Mouse (Mus musculus): ENCODE results near the gene Prr15l. TPM values are rescaled to one million over a fixed set of nuclear protein-coding genes. Genes with fewer than 3 reads are reported as not detected.
A peak's percentile ranks its signal among the peaks of the same experiment; 100 is the strongest.

Prr15l gene
- polyA plus RNA-seq, 1 experiment from 2014 or later, result 1.5 TPM

GRCm38 (mm10) chr11:96973426-96973964 lies 45.6 kb downstream of the Prr15l start:
- no peak overlapping the region for H3K4me3 ChIP-seq
- no peak overlapping the region for H3K4me2 ChIP-seq (replicated peaks)
- H3K9me3 ChIP-seq (replicated peaks), result no peaks in the 10 kb centered on the region
- WGBS, result 88% methylated on average over 5 of the region's 5 CpGs
- no peak for ATAC-seq (ENCODE audit: low FRiP score)
- H3K9ac ChIP-seq, result 0 out of 2 replicates have a peak overlapping the region, but pooled peaks have one; percentile 9
- peaks cover 44% of the 10 kb centered on the region for H3K4me1 ChIP-seq
- no peaks in the 10 kb centered on the region; the same call in 1 of the 2 replicates for H3K36me3 ChIP-seq
- no peak overlapping the region; the same call in 1 of the 2 replicates for H3K27ac ChIP-seq
- H3K27me3 ChIP-seq, result no peaks in the 10 kb centered on the region

- Histone ChIP-seq H3K4me1 (peaks cover 39% of the 10 kb centered on the region), H3K36me3 (no peaks in the 10 kb centered on the region; the same call in 1 of the 2 replicates), H3K4me3 (no peak overlapping the region), H3K9me3 (replicated peaks) (no peaks in the 10 kb centered on the region), H3K27ac (no peak overlapping the region), H3K9ac (no peak overlapping the region), H3K4me2 (replicated peaks) (no peak overlapping the region), H3K27me3 (no peaks in the 10 kb centered on the region; the same call in 1 of the 2 replicates)
- 88% methylated on average over 5 of the region's 5 CpGs for WGBS
- ATAC-seq (ENCODE audit: low FRiP score), result no peak
Observed at GRCm38 (mm10) chr11:96974813-96975212, 46.9 kb downstream of the Prr15l start.

- 79% methylated on average over 10 of the region's 10 CpGs for WGBS
- H3K4me2 ChIP-seq (replicated peaks), result peak overlapping the region; percentile 81
Observed at GRCm38 (mm10) chr11:96975511-96976378, 47.8 kb downstream of the Prr15l start.

DNA sequence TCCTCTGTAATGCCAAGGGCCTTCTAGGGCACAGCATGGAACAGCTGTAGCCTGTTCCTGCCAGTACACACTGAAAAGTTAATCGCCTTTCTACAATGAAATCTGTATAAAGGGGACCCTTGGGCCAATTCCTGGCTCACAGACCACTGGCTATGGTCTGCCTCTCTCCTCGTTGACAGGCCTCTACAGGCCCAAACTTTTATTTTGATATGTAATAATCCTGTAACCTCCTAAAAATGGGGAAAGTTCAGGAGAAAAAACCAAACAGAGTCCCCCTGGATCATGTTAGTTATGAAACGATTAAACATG lies 48.4 kb downstream of the Prr15l start:
- peaks cover 36% of the 10 kb centered on the region for H3K4me1 ChIP-seq

More at GRCm38 (mm10) chr11:96975511-96976378, 47.8 kb downstream of the Prr15l start:
- H3K27me3 ChIP-seq, result no peaks in the 10 kb centered on the region; the same call in 1 of the 2 replicates
- H3K9ac ChIP-seq, result peak overlapping the region; percentile 90; the same call in 1 of the 2 replicates
- H3K9me3 ChIP-seq (replicated peaks), result no peaks in the 10 kb centered on the region
- H3K27ac ChIP-seq, result no peak overlapping the region
- ATAC-seq (ENCODE audit: low FRiP score), result no peak
- H3K36me3 ChIP-seq, result no peaks in the 10 kb centered on the region; the same call in 1 of the 2 replicates
- peak overlapping the region; percentile 87; the same call in 1 of the 2 replicates for H3K4me3 ChIP-seq
- H3K4me1 ChIP-seq, result peaks cover 36% of the 10 kb centered on the region

DNA sequence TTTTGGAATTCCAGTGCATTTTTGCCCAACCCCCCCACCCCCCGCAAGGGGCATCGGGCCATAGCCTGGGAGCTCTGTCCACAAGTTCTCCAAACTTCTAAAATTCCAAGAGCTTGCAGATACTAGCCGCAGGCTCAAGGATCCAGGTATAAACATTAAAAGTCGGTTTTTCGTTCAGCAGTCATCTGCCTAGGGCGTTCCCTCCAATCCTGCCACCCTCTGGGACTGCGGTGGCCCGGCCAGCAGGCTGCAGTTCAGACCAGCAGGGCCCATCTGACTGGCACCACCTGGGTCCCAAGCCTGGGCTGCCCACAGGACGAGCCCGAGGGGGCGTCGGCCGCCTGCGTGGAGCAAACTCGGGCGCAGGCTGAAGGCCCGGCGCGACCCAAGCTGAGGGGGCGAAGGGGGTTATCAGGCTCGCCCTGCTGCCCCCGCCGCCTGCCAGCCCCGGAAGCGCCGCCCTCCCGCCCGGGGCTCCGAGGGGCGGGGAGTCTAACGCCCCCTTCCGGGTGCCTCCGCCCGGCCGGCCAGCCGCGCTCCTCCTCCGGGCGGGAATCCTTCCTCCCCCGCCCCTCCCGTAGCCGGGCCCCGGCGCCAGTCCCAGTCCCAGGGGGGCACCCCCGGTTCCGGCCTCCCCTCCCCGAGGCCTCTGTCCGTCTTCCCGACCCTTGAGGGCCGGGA lies 49.1 kb downstream of the Prr15l start:
- Histone ChIP-seq H3K4me1 (peaks cover 39% of the 10 kb centered on the region), H3K36me3 (no peaks in the 10 kb centered on the region; the same call in 1 of the 2 replicates), H3K27me3 (no peaks in the 10 kb centered on the region; the same call in 1 of the 2 replicates), H3K27ac (peak overlapping the region; percentile 97), H3K4me3 (peak overlapping the region; percentile 87), H3K9ac (peak overlapping the region; percentile 90), H3K9me3 (replicated peaks) (no peaks in the 10 kb centered on the region), H3K4me2 (replicated peaks) (peak overlapping the region; percentile 81)
- peak; percentile 79 for ATAC-seq (ENCODE audit: low FRiP score)
- WGBS, result 1% methylated on average over 33 of the region's 50 CpGs

More for the DNA sequence above, 48.4 kb downstream of the Prr15l start:
- Histone ChIP-seq H3K9ac (peak overlapping the region; percentile 90), H3K9me3 (replicated peaks) (no peaks in the 10 kb centered on the region), H3K4me2 (replicated peaks) (peak overlapping the region; percentile 81), H3K27me3 (no peaks in the 10 kb centered on the region; the same call in 1 of the 2 replicates), H3K27ac (no peak overlapping the region), H3K4me3 (peak overlapping the region; percentile 87), H3K36me3 (no peaks in the 10 kb centered on the region; the same call in 1 of the 2 replicates)
- no peak for ATAC-seq (ENCODE audit: low FRiP score)
- WGBS, result 54% methylated on average over 3 of the region's 3 CpGs

- Histone ChIP-seq H3K9me3 (replicated peaks) (no peaks in the 10 kb centered on the region), H3K4me3 (peak overlapping the region; percentile 87), H3K27ac (peak overlapping the region; percentile 97), H3K36me3 (no peaks in the 10 kb centered on the region; the same call in 1 of the 2 replicates), H3K4me1 (peaks cover 38% of the 10 kb centered on the region), H3K27me3 (no peaks in the 10 kb centered on the region; the same call in 1 of the 2 replicates), H3K4me2 (replicated peaks) (peak overlapping the region; percentile 81), H3K9ac (peak overlapping the region; percentile 90)
- WGBS, result under 1% methylated on average over 45 of the region's 45 CpGs
- peak; percentile 98 for ATAC-seq (ENCODE audit: low FRiP score)
Observed at GRCm38 (mm10) chr11:96977606-96978400, 49.9 kb downstream of the Prr15l start.

- peak overlapping the region; percentile 69 for H3K9ac ChIP-seq
- H3K4me1 ChIP-seq, result peaks cover 33% of the 10 kb centered on the region
- H3K4me3 ChIP-seq, result peak overlapping the region; percentile 87
- H3K4me2 ChIP-seq (replicated peaks), result peak overlapping the region; percentile 81
- ATAC-seq (ENCODE audit: low FRiP score), result 0 out of 2 replicates have a peak, but pooled peaks have one; percentile 0
- peaks cover 5% of the 10 kb centered on the region for H3K27me3 ChIP-seq
- no peaks in the 10 kb centered on the region; the same call in 1 of the 2 replicates for H3K36me3 ChIP-seq
- H3K27ac ChIP-seq, result peak overlapping the region; percentile 80
- no peaks in the 10 kb centered on the region for H3K9me3 ChIP-seq (replicated peaks)
- 30% methylated on average over 17 of the region's 17 CpGs for WGBS
Observed at GRCm38 (mm10) chr11:96978401-96979246, 50.7 kb downstream of the Prr15l start.

DNA sequence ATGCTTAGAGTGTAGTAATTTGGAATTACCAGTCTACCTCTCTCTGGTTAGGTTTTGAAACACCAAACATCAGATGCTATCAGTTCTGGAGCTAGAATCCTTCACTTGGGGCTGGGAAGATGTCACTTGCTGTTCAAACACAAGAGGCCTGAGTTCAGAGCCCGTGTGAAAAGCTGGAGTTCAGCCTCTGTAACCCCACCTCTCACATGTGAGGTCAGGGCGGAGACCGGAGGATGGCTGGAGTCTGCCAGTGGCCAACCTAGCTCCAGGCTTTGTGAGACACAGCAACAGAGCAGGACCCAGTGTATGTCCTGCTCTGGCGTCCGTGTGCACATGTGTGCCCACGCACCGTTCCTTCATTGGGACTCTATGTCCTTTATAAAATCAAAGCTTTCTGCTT lies 51.4 kb downstream of the Prr15l start:
- Histone ChIP-seq H3K4me3 (no peak overlapping the region), H3K9me3 (replicated peaks) (no peaks in the 10 kb centered on the region), H3K27me3 (peaks cover 12% of the 10 kb centered on the region), H3K4me1 (peaks cover 26% of the 10 kb centered on the region), H3K36me3 (no peaks in the 10 kb centered on the region), H3K9ac (no peak overlapping the region), H3K27ac (no peak overlapping the region), H3K4me2 (replicated peaks) (no peak overlapping the region)
- WGBS, result 81% methylated on average over 7 of the region's 7 CpGs
- ATAC-seq (ENCODE audit: low FRiP score), result no peak

DNA sequence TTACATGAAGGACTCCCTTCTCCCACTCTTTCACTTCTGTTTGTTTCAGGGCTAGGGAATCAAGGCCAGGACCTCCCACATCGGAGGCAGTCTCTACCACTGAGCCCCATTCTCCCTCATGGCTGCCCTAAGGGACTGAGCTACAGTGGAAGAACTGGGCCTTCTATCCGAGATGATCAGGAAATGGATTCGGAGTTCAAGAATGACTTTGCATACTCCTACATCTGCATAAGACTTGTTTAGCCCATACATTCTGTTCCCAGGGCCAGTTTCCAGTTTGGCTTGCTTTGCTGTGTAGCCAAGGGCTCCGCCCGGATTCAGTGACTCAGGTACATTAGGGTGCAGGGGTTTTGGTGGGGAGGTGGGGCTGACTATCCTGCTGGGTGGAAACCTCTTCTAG lies 52.1 kb downstream of the Prr15l start:
- Histone ChIP-seq H3K4me1 (peaks cover 26% of the 10 kb centered on the region), H3K9ac (no peak overlapping the region), H3K4me3 (no peak overlapping the region), H3K4me2 (replicated peaks) (no peak overlapping the region), H3K27ac (no peak overlapping the region; the same call in 1 of the 2 replicates), H3K36me3 (no peaks in the 10 kb centered on the region), H3K9me3 (replicated peaks) (no peaks in the 10 kb centered on the region), H3K27me3 (peaks cover 19% of the 10 kb centered on the region)
- ATAC-seq (ENCODE audit: low FRiP score), result no peak
- WGBS, result 81% methylated on average over 5 of the region's 5 CpGs

GRCm38 (mm10) chr11:96981461-96981860 lies 53.6 kb downstream of the Prr15l start:
- Histone ChIP-seq H3K9me3 (replicated peaks) (no peaks in the 10 kb centered on the region), H3K27ac (no peak overlapping the region), H3K9ac (no peak overlapping the region), H3K27me3 (peaks cover 33% of the 10 kb centered on the region), H3K36me3 (no peaks in the 10 kb centered on the region), H3K4me3 (no peak overlapping the region), H3K4me2 (replicated peaks) (no peak overlapping the region), H3K4me1 (peaks cover 16% of the 10 kb centered on the region)
- WGBS, result 72% methylated on average over 15 of the region's 15 CpGs
- no peak for ATAC-seq (ENCODE audit: low FRiP score)

DNA sequence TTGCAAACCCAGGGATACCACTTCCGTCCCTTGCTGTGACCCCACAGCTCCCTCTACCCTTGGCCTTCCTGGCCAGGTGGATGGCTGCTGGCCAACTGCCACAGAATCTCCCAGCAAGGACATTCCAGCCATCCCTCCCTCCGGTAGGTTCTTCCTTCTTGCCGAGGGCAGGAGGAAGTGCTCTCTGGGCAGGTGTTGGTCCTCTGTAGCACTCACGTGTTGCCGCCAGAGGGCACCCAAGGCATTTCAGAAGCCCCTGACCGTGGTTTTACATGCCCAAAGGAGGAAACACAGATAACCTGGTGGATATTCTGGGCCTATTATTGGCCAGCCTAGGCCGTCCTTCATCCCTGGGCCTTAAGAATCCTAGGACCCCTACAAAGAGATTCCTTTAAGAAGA lies 54.5 kb downstream of the Prr15l start:
- Histone ChIP-seq H3K36me3 (no peaks in the 10 kb centered on the region), H3K4me1 (peaks cover 13% of the 10 kb centered on the region), H3K27ac (no peak overlapping the region), H3K4me3 (no peak overlapping the region), H3K9me3 (replicated peaks) (no peaks in the 10 kb centered on the region), H3K4me2 (replicated peaks) (no peak overlapping the region), H3K9ac (no peak overlapping the region), H3K27me3 (peaks cover 42% of the 10 kb centered on the region)
- WGBS, result 2% methylated on average over 7 of the region's 7 CpGs
- ATAC-seq (ENCODE audit: low FRiP score), result no peak
